Comparison of ENCODE assay signal across 28 mouse cellular contexts in the genomic region with DNA sequence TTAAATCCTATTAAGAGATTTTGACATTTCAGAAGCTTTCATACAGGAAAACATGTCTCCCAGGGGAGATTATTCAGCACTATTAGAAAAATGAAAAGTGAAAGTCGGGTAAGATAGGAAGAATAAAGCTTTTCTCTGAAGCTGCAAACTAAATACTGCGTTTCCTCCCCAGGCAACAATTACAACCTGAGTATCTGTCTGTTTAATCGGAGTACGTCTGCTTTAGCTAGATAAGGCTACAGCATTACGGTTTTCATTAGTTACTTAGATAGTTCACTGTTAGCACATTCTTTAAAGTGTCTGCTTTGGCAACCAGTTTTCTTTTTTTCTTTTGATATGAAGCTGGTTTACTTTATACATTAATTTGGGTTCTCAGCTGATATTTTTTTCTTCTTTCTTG. TPM values are rescaled to one million over a fixed set of nuclear protein-coding genes. Genes with fewer than 3 reads are reported as not detected.
DNase-seq lines count a peak whose midpoint lies in the region; ATAC-seq and TF ChIP-seq lines count a peak whose summit lies in the region.
"Had no signal": no experiment of that assay in that cellular context is flagged by ENCODE, and none has a peak within 500 bp of the region (broad histone marks: within the 10 kb centered on the region; RNA-seq: fewer than 3 reads in every experiment).

No protein-coding gene starts in this region.

- H3K27me3 ChIP-seq in kidney, adult 2 months (replicated peaks; ENCODE audit: control insufficient read depth, insufficient read depth, low read length): no peaks in the 10 kb centered on the region
- no peaks in the 10 kb centered on the region for H3K27me3 ChIP-seq in G1E (ENCODE audit: insufficient read depth, low read length)
- H3K27me3 ChIP-seq: embryonic facial prominence, embryonic 12.5 days; hindbrain, embryonic 15.5 days had no signal

- no peak for TF ChIP-seq CTCF in kidney, adult 2 months (conservative IDR thresholded peaks at IDR 0.05; ENCODE audit: insufficient read depth, insufficient read length, low read depth, low read length)
- no peak for TF ChIP-seq CTCF in G1E (IDR thresholded peaks at IDR 0.05; ENCODE audit: low read depth, low read length)

- 61% methylated on average over 5 of the region's 5 CpGs for WGBS in kidney, adult 2 months

- no peaks in the 10 kb centered on the region for H3K9me3 ChIP-seq in G1E (replicated peaks)
- H3K9me3 ChIP-seq: embryonic facial prominence, embryonic 12.5 days; hindbrain, embryonic 15.5 days had no signal

- peaks cover 6% of the 10 kb centered on the region; the same call in 1 of the 2 replicates for H3K36me3 ChIP-seq in kidney, adult 2 months (ENCODE audit: control insufficient read depth, insufficient read depth, low read length)
- H3K36me3 ChIP-seq in G1E (replicated peaks): peaks cover 59% of the 10 kb centered on the region

- TF ChIP-seq POLR2A in kidney, adult 2 months (IDR thresholded peaks at IDR 0.05; ENCODE audit: low read depth, low read length): no peak

- peak; percentile 5 for DNase-seq in kidney, adult 2 months
- no peak for DNase-seq in kidney, postnatal 25 days
- DNase-seq in G1E (ENCODE audit: low spot score): peak; percentile 37
- no peak for DNase-seq in urinary bladder, postnatal 14 days (ENCODE audit: low spot score)
- no peak for DNase-seq in left cerebral cortex, postnatal 36 days (ENCODE audit: low spot score in 2 of 2)
- DNase-seq: cerebellum, adult 9-11 months; heart, postnatal 4 days; layer of hippocampus, postnatal 36 days; right cerebral cortex, postnatal 25 days; thymus, adult 2 months had no signal

- no peak overlapping the region for H3K27ac ChIP-seq in kidney, adult 2 months (ENCODE audit: insufficient read depth, low read depth, low read length)
- H3K27ac ChIP-seq: embryonic facial prominence, embryonic 12.5 days; hindbrain, embryonic 15.5 days had no signal

- H3K4me3 ChIP-seq in kidney, adult 2 months (ENCODE audit: insufficient read depth, low read depth, low read length): no peak overlapping the region
- peak overlapping the region; percentile 25; the same call in 1 of the 2 replicates for H3K4me3 ChIP-seq in G1E (ENCODE audit: low read depth, low read length)
- H3K4me3 ChIP-seq: embryonic facial prominence, embryonic 12.5 days; hindbrain, embryonic 15.5 days had no signal

- ATAC-seq in G1E (ENCODE audit: extremely low read depth, insufficient number of reproducible peaks, low FRiP score, poor library complexity, severe bottlenecking): peak; percentile 61
- ATAC-seq in erythroid progenitor cell, adult 5-6 weeks (replicated peaks; ENCODE audit: low FRiP score, poor library complexity, severe bottlenecking): peak; percentile 43
- ATAC-seq in megakaryocyte progenitor cell, adult 5-6 weeks (replicated peaks; ENCODE audit: poor library complexity): peak; percentile 62
- no peak for ATAC-seq in CD4-positive, CD25-positive, alpha-beta regulatory T cell, adult 4 months
- ATAC-seq: forebrain, embryonic 16.5 days; intestine, postnatal 0 days had no signal

- intact Hi-C loops in left cerebral cortex, postnatal 36 days (cut with DNase I): loop anchor here (5.0 kb wide), 1 partner anchor 50 kb away; no protein-coding TSS in a partner anchor

- peaks cover 2% of the 10 kb centered on the region; the same call in 1 of the 2 replicates for H3K4me1 ChIP-seq in kidney, adult 2 months (ENCODE audit: control insufficient read depth, insufficient read depth, low read length)
- H3K4me1 ChIP-seq in G1E (ENCODE audit: insufficient read depth, low read depth, low read length): peaks cover 43% of the 10 kb centered on the region

RNA-seq across cellular contexts. Expression of gene Psmb2, which starts 4.9 kb away (rescaled TPM):
- polyA plus RNA-seq in kidney, adult 2 months (2012; rRNA removed): 180 and 189 TPM in 2 replicates
- 269 and 289 TPM in 2 replicates for total RNA-seq in G1E (2014; fragmentation: Nextera tagmentation)
- total RNA-seq in G1E (2017): 199 and 210 TPM in 2 replicates
- 142 and 179 TPM in 2 replicates for polyA plus RNA-seq in G1E (2012)
- 78.2 and 88.0 TPM in 2 replicates for total RNA-seq in erythroid progenitor cell, adult 5-6 weeks (2015; ENCODE audit: low replicate concordance)
- 11.7 and 47.1 TPM in 2 replicates for total RNA-seq in erythroid progenitor cell, adult 5-6 weeks (2017; ENCODE audit: low replicate concordance)
- total RNA-seq in megakaryocyte progenitor cell, adult 5-6 weeks (2015): 240 and 298 TPM in 2 replicates
- 112 and 159 TPM in 2 replicates for total RNA-seq in megakaryocyte progenitor cell, adult 5-6 weeks (2017)
- polyA plus RNA-seq in CD4-positive, CD25-positive, alpha-beta regulatory T cell, adult 4 months (2017; shearing (Covaris generic)): 100 to 1,000 TPM; 301 to 327 TPM
- total RNA-seq in left cerebral cortex, postnatal 36 days (2021): 100 to 1,000 TPM in 1 of 2 experiments, 10 to 100 TPM in 1; 95.5 to 100 TPM

RNA-seq across cellular contexts. Expression of gene Tfap2e, which starts 53.7 kb away (rescaled TPM):
- not detected in 2 replicates for polyA plus RNA-seq in kidney, adult 2 months (2012; rRNA removed)
- not detected in 2 replicates for total RNA-seq in G1E (2014; fragmentation: Nextera tagmentation)
- total RNA-seq in G1E (2017): 0.05 TPM in 1 of 2 replicates, not detected in the other
- not detected in 2 replicates for polyA plus RNA-seq in G1E (2012)
- not detected in 2 replicates for total RNA-seq in erythroid progenitor cell, adult 5-6 weeks (2015; ENCODE audit: low replicate concordance)
- total RNA-seq in erythroid progenitor cell, adult 5-6 weeks (2017; ENCODE audit: low replicate concordance): not detected in 2 replicates
- not detected in 2 replicates for total RNA-seq in megakaryocyte progenitor cell, adult 5-6 weeks (2015)
- not detected in 2 replicates for total RNA-seq in megakaryocyte progenitor cell, adult 5-6 weeks (2017)
- not detected for polyA plus RNA-seq in CD4-positive, CD25-positive, alpha-beta regulatory T cell, adult 4 months (2017; shearing (Covaris generic))
- not detected for total RNA-seq in left cerebral cortex, postnatal 36 days (2021)
- total RNA-seq: adrenal gland, postnatal 4 days; gastrocnemius, postnatal 4 days; heart, postnatal 4 days; layer of hippocampus, postnatal 36 days; left cerebral cortex, postnatal 14 days; midbrain, postnatal 0 days; neutrophil, adult 5-6 weeks had no signal
- polyA plus RNA-seq: C2C12; cortical plate, adult 2 months; embryonic facial prominence, embryonic 12.5 days; heart, embryonic 14.5 days; intestine, postnatal 0 days; kidney, embryonic 16.5 days; stomach, embryonic 16.5 days; urinary bladder, adult 2 months had no signal

Comparison
In these comparisons a context has a peak if more than half of its experiments do, and no peak if none do; other contexts are left out.
1. DNase-seq: peak in kidney, adult 2 months (single experiment) and G1E (single experiment); none in kidney, postnatal 25 days (0 of 2), urinary bladder, postnatal 14 days (single experiment) and left cerebral cortex, postnatal 36 days (0 of 2).